Mouse (Mus musculus) frontal cortex, postnatal 14 days (tissue): Measurements from ENCODE around the gene Bdkrb2.

Experiments used
- DNase-seq, 2 experiments: peaks; one replicate each; pipeline ENCODE4 v3.0.0; 2022; ENCODE audit warnings: low spot score in 2 of 2

Bdkrb2 gene

DNA sequence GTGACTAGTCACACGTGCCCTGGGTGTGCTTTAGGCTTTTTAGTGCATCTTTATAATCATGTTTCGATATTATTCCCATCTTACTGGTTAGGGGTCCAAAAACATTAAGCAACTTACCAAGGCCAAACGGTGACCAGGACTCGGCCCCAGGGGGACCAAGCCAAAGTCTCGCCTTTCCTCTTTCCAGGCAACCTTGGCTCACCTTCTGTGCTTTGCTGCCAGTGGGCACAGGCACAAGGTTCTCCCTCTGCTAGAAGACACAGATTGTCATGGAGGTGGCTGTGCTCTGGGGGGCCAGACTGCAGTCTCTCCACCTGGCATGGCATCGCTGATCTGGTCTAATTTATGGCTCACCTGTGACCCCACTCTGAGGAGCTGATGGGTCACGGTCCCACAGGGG is 27.8 kb downstream of the Bdkrb2 start:
- no peak for DNase-seq

DNA sequence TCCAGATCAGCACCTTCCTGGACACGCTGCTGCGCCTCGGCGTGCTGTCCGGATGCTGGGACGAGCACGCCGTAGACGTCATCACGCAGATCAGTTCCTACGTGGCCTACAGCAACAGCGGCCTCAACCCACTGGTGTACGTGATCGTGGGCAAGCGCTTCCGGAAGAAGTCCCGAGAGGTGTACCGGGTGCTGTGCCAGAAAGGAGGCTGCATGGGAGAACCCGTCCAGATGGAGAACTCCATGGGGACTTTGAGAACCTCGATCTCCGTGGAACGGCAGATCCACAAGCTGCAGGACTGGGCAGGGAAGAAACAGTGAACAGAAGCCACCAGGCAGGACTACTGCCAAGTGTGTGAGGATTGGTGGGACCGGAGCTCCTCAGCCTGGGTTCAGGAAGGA is 29.3 kb downstream of the Bdkrb2 start:
- no peak for DNase-seq

DNA sequence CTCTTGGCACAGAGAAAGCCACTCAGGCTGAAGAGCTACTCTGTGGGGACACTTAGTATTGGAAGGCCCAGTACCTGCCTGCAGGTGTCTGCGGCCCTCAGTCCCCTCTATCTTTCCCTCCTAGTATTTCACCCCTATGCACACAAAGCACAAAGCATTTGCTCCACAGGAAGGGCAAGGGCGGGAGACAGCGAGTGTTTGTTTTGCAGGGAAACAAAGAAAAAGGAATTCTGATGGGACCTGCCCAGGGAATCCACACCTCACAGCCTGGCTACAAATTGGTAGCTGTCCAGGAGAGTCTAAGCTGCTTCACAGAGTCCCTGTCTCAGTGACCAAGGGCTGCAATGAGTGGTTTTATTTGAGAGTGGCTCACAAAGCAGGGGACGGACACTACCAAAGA is 30.4 kb downstream of the Bdkrb2 start:
- DNase-seq, result no peak

DNA sequence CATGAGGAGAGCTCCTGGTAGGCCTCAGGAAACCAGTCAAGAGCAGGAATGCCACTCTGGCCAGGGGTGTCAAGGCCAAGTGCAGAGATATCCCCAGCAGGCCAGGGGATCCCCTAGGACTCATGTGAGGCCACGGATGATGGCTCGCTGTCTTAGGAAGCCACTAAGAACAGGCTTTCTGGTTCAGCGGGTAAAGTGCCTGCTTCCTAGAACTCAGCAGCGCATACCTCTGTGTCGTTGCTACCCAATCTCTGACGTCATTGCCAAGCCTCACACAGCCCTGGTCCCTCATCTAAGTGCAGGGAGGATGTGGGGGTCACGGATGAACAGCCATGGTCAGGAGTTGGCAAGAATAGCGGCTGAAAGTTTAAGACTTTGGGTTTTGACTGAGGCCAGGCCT is 34.1 kb downstream of the Bdkrb2 start:
- DNase-seq, result no peak

DNA sequence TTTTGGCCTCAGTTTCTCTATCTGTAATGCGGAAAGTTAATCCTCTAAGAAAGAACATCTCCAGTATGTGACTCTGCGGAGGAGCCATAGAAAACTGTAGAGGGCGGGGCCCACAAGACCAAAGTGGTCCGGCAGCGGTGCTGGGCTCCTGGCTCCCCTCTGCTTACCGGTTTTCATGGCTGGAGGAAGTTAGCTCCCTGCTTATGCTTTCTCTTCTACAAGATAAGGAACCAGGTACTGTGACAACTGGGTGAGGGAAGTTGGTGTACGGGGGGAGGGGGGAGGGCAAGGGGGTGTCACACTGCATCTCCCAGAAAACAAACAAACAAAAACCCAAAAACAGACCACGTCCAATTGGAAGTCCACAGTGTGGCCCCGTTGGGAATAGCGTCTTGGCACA is 35.5 kb downstream of the Bdkrb2 start:
- DNase-seq, result no peak

DNA sequence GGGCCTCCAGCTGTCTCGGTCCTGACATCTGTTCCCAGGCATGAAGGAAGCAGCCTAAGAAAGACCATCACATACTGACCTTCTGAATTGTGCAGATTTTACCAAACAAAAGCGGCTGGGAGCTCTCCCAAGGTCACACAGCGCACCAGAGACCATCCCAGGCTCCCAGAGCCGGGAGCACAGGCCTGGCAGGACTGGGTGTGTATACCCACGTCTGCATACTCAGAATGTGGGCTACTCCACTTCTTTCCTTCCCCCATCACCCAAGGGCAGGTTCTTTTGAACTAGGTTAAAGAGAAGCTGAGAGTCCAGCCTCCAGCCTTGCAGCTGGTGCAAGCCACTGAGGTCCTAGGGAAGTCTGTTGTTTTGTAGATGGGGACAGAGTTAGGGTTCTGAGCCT is 36.1 kb downstream of the Bdkrb2 start:
- DNase-seq, result no peak

DNA sequence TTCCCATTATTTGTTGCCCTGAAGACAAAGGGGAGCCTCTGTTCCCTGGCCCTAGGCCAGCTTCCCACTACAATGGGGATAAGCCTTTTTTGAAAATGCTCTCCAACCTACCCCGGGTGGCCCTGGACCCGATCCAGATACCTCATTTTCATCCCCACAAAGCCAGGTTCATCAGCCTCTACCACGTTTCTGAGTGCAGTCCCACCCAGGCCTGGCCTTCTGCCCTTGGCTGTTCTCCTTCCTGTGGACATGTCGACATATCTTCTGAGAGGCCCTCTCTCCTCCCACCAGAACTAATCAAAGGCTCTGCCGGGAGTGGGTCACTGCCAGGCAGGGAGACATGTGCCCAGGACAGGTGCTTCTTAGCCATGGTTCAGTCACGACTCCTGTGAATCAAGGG is 38.6 kb downstream of the Bdkrb2 start:
- DNase-seq, result no peak

DNA sequence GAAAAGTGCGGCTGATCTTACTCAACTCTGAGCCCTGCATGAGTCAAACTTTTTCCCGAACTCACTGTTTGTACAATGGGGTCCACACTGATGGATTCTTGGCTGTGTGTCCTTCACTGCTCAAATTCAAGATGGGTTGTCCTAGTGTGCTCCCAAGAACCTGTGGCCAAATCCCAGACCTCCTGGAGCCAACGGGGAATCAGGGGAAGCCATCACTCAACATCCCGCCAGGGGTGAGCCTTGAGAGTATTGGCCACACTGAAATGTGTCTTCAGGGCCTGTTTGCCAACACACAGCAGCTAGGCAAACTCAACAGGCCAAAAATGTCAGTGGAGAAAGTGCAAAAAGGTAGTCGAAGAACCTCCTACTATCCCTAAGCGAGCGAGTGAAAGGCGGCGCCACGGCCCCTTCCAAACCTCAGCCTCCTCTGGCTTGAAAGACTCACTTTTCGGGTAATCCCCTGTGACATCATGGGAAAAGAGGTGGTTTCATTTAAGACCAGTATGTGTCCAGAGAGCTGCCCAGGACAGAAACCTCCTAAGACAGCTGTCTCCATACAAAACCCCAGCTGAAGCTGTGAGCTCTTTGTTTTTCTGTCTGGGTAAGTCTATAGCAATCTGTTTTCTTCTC is 39.7 kb downstream of the Bdkrb2 start, which contains the start of gene Bdkrb1:
Bdkrb1 (plus strand) TSS at position 505 of the 630 bp plus-strand sequence.
- DNase-seq, result no peak

DNA sequence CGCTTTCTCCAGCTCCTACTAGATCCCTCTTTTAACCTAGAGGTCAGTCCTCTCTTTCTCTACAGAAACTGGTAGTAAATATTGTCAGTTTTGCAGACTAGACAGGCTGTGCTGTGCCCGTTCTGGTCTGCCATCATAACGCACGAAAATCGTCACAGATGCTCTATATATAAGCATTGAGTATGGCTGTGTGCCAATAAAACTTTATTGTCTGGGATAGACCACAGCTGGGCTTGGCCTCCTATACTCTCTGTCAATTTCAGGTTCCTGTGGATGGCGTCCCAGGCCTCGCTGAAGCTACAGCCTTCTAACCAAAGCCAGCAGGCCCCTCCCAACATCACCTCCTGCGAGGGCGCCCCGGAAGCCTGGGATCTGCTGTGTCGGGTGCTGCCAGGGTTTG is 40.9 kb downstream of the Bdkrb2 start:
- no peak for DNase-seq

DNA sequence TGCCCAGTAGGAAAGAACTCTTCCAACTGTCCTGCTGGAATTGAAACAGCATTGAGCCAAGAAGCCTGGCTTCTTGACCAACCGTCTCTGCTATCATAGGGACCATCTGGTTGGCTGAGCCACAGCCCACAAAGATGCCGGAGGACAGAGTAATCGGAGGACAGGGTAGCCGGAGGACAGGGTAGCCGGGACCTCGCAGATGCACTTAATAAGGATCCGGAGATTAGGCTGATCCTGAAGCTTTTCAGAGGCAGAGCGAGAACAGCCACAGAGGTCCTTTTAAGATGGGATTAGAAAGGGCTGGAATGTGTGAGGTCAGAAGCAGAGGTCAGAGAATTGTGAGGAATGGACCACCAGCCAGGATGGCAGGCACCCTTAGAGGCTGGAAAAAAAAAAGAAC is 42.2 kb downstream of the Bdkrb2 start:
- no peak for DNase-seq

DNA sequence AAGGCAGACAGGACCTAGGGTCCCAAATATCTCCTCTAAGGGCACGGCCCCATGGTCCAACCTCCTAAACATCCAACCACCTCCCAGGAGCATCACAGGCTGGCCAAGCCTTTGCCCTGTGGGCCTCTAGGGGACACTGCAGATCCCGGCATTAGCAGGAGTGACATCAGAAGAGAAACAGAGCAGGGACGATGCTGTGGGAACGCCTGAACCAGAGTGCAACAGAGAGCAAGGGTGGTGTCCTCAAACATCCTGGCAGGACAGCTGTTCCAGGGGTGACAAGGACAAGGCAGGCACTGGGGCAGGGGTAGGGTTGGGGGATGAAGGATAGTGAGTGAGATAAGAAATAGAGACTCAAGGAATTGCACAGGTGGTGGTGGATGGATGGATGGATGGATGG is 43.9 kb downstream of the Bdkrb2 start:
- no peak for DNase-seq

DNA sequence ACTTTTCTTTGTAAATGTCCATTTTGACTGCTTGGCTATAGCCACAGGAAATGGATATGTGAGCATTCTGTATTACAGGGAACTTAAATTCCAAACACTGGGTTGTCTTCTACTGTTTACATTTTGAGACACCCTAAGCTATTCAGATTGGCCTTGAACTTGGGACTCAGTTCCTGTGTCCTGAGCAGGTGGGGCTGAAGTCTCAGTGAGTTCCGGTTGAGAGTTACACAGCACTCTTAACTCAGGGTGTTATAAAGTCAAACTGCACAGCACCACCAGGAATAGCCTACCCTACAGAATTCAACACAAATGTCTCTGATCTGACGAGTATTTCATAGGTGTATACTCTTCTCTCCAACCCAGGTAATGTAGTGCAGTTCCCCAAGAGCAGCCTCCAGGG is 48.0 kb downstream of the Bdkrb2 start:
- no peak for DNase-seq

DNA sequence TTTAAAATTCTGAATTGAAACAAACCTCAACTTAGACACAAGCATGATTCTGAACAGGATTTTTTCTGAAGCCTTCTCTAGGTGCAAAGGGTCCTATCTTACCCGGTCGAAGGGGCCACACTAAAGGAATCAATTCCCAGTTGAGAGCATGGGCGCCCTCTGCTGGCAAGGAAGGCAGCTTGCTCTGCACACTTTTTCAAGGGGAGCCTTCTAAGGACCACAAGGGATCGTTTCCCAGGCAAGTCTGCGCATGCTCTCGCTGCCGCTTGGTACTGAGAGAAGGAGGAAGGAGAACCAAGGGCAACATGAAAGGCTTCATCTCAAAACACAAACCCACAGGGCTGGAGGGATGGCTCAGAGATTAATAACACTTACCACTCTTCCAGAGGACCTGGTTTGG is 48.7 kb downstream of the Bdkrb2 start:
- DNase-seq, result peak; percentile 36 to 64

DNA sequence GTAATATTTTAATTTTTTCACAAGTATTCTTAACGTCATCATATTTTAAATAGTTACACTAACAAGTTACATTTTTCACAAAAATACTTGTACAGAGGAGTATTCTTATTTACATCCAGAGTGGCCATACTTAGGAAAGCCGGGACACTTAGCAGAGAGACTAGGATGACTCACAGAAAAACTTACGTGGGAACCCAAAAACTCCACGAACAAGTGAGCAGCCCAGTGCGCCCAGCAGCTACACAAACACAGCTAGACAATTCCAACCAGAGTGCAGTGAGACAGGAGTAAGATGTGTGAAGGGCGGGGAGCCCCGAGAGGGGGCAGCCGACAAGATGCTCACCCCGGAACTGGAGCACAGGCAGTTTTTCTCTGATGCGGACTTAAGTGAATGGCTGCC is 50.5 kb downstream of the Bdkrb2 start:
- no peak for DNase-seq

DNA sequence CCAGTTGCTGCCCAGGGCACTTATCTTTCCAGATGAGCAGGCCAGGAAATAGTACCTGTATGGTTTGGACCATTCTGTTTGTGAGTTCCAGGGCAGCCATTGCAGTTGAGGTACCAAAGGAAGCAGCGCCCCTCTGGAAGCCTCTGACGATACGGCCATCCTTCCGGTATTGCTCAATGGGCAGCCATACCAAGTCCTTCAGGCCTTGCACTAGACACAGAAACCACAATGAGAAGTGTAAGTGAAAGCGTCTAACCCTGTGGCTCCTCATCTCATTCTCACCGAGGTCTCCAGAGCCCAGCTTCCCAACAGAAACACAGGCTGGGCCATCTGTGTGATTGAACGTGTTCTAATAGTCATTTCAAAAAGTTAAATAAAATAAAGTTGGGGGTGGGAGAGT is 59.0 kb downstream of the Bdkrb2 start:
- DNase-seq, result no peak

DNA sequence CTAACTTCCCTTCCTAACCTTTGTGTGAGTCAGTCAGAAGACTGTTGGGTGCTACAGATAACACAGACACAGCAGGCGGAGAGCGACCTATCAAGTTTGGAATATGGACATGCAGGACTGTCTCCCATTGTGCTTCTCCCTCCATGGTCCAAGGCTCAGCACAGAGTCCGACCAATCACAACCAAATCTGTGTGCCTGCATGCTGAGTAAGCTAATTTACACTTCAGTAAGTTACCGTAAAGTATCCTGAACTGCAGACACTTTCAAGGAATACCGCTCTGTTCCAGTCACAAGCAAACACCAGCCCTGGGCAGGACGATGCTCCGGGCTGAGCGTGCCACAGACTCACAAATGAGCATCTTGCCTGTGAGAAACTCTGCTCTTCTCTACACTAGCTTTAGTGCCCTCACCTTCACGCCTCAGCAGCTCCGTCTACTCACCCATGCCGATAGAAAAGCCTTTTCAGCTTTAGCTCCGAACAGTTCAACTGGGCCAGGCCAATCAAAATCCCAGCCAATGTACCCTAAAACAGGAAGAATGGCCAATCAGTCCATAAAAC is 60.0 kb downstream of the Bdkrb2 start:
- no peak for DNase-seq

DNA sequence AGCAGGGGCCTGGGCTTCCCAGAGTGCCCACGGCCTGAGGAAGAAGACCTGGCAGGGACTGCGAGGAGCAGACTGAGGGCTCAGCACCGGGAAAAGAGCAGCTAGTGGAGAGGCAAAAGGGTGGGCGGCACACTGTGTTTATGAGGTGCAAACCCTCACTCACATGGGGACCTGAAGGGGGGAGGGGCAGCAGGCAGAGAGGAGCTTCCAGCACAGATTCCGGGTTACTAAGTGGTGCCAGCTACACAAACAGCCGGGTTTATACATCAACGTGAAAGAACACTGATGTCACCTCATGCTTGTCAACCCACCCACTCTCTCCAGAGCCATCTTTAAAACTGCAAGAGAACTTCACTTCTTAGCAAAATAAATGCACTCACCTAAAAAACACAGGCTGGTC is 62.8 kb downstream of the Bdkrb2 start:
- DNase-seq, result no peak

DNA sequence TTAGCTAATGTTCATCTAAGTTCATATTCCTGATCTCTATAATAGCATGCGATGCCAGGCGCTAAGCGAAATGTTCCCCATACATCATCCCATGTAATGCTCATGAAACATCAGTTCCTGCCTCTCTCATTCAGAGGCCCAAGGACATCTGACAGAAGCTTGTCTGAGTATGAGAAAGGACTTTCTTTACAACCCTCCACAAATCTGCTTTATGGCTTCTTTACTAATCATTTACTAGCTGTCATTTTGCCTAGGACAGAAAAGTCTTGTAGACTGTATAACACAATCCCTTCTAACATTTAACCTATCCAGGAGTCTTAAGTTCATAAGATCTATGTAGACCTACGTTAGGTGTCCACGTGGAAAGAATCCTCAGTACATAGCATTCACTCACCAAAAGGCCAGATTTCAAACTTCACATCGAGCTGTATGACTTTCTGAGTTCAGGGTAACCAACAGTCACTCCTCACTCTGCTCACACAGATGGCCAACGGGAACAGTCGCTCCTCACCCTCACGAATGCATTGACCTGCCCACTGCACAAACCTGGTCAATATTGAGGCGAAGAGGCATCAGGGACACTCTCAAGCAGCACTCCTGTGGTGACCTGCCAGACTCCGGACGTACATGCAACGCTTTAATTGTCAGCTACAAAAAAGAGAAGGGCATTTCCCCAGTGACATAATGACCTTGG is 71.5 kb downstream of the Bdkrb2 start:
- DNase-seq, result no peak

DNA sequence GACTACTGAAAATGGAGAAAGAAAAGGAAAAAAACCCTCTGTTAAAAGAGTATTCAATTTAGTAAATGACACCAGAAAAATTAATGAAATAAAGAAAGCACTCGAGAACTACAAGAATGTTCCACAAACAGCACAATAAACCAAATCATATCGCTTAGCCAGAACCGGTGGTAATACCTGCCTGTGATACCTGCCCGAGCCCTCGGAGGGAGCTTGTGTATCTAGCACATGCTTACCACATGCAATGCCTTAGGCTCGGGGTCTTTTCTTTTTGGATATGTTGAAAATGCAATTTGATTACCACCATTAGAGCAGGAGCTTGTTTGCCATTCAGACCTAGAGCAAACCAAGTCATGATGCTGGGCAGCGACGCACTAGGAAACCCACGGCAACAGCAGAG is 73.5 kb downstream of the Bdkrb2 start:
- no peak for DNase-seq

DNA sequence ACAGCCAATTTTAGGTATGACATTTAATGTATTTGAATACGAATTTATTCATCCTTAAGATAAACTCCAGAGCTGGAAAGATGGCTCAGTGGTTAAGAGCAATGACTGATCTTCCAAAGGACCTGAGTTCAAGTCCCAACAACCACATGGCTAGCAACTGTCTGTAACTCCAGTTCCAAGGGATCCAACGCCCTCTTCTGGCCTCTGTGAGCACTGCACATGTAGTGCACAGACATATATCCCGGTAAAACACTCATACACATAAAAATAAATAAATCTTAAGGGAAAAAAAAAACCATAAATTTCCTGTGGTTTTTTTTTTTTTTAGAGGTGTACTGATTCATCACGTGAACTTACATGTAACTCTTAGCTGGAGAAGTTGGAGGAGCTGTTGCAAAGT is 74.5 kb downstream of the Bdkrb2 start:
- DNase-seq, result no peak

DNA sequence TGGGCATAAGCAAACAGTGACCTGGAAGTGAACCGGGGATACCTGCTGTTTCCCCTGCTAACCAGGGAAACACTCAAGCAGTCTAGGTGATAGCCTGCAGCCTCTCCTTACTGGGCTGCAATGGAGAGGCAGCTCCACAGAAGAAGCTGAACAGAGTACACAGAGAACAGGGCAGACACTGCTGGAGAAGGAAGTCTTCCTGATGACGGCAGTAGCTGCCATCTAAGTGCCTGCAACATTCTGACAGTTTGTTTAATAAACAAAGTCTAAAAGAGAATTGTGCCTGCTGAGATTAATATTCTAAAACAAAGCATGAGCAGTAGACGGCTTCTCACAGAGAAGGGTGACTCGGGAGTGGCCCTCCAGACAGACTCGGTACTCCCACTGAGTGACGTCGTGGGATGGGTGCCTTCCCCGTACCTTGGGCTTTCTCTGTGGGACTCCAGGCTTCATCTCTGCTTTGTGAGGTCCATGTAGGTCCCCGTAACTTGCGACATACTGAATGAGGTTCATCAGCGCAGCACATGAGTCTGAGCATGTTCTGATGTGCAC is 79.8 kb downstream of the Bdkrb2 start:
- DNase-seq, result no peak
